Mouse (Mus musculus) Patski (cell line): ENCODE measurements around the gene Vamp5. TPM values are rescaled to one million over a fixed set of nuclear protein-coding genes. Genes with fewer than 3 reads are reported as not detected.

Experiments used
- ATAC-seq: fragments of 100-300 bp; one replicate; pipeline ENCODE4 v1.8.0; 2021
- CTCF ChIA-PET: fragments of 350-600 bp; sonication (Branson Sonifier 250); formaldehyde crosslinking; loops from one replicate; lab custom pipeline; 2022; ENCODE audit warnings: inconsistent platforms; lab: Charles Lee
- POLR2A ChIA-PET: fragments of 350-600 bp; sonication (Branson Sonifier 250); formaldehyde crosslinking; loops from one replicate; lab custom pipeline; 2022; ENCODE audit warnings: antibody characterized with exemption, inconsistent platforms; lab: Charles Lee
- DNase-seq: peaks from one replicate; pipeline ENCODE4 v3.0.0-alpha.2; 2011; ENCODE audit warnings: low read depth, low spot score
- H3K27me3 ChIP-seq: fragments of 371-371 bp; one replicate; pipeline ENCODE4 v1.5.1; 2021
- CTCF ChIP-seq: fragments of 100-300 bp; IDR thresholded peaks from one replicate; pipeline ENCODE4 v1.5.1; 2021
- in situ Hi-C: fragments of 300-500 bp; cut with MboI; formaldehyde crosslinking; loops from 3 replicates; pipeline ENCODE4 v1.11.1; 2018; ENCODE audit warnings: low pct_unique_long_range_greater_than_20kb, mixed read lengths
- polyA plus RNA-seq: library from polyadenylated mRNA; unstranded; gene quantifications from one replicate; pipeline ENCODE4 v1.2.3, GENCODE M21; 2021

Vamp5 gene
- polyA plus RNA-seq, 1 experiment from 2014 or later, result 33.2 TPM

- CTCF ChIA-PET, result interaction anchor here (1.0 to 2.8 kb wide), 4 partner anchors 11 to 98 kb away, joined by 3 to 10 read pairs (median 4); partner anchors contain the start of gene Vamp5
- POLR2A ChIA-PET, result interaction anchor here (0.8 kb wide), 1 partner anchor 19 kb away, joined by 4 read pairs; no protein-coding TSS in a partner anchor
- TF ChIP-seq CTCF, result no peak
- ATAC-seq (peak; percentile 85), DNase-seq (peak; percentile 50)
- in situ Hi-C loops, result no loop called here
- no peaks in the 10 kb centered on the region for H3K27me3 ChIP-seq
Measured at GRCm38 (mm10) chr6:72414076-72414756, 33.9 kb upstream of the Vamp5 start, which contains the start of gene Ggcx. Ggcx (plus strand) TSS chr6:72414308.

- ChIA-PET CTCF (interaction anchor here (0.9 to 1.3 kb wide), 3 partner anchors 21 to 130 kb away, joined by 3 to 4 read pairs (median 4); no protein-coding TSS in a partner anchor), POLR2A (no interaction called here)
- TF ChIP-seq CTCF, result no peak
- H3K27me3 ChIP-seq, result no peaks in the 10 kb centered on the region
- ATAC-seq (no peak), DNase-seq (no peak)
- in situ Hi-C loops, result no loop called here
Measured at GRCm38 (mm10) chr6:72410518-72410917, 30.2 kb upstream of the Vamp5 start.

- CTCF ChIA-PET, result interaction anchor here (0.9 to 1.8 kb wide), 4 partner anchors 13 to 130 kb away, joined by 3 to 4 read pairs (median 4); no protein-coding TSS in a partner anchor
- POLR2A ChIA-PET, result no interaction called here
- in situ Hi-C loops, result no loop called here
Measured at GRCm38 (mm10) chr6:72410003-72410402, 29.7 kb upstream of the Vamp5 start.

GRCm38 (mm10) chr6:72409567-72409966, 29.3 kb upstream of the Vamp5 start:
- TF ChIP-seq CTCF, result peak; percentile 68
- CTCF ChIA-PET, result interaction anchor here (0.9 to 1.8 kb wide), 4 partner anchors 9 to 130 kb away, joined by 3 to 7 read pairs (median 4); no protein-coding TSS in a partner anchor
- no peaks in the 10 kb centered on the region for H3K27me3 ChIP-seq
- ATAC-seq, result no peak
- in situ Hi-C loops, result loop anchor here (5.0 kb wide), 1 partner anchor 127 kb away; no protein-coding TSS in a partner anchor
- no peak for DNase-seq
- POLR2A ChIA-PET, result no interaction called here

More at GRCm38 (mm10) chr6:72410003-72410402, 29.7 kb upstream of the Vamp5 start:
- DNase-seq, result no peak
- no peaks in the 10 kb centered on the region for H3K27me3 ChIP-seq
- peak; percentile 9 for TF ChIP-seq CTCF
- no peak for ATAC-seq

GRCm38 (mm10) chr6:72407119-72407518, 26.9 kb upstream of the Vamp5 start:
- ATAC-seq (peak; percentile 91), DNase-seq (no peak)
- CTCF ChIA-PET, result interaction anchor here (0.6 to 1.3 kb wide), 14 partner anchors 9 to 834 kb away, joined by 3 to 5 read pairs (median 3); no protein-coding TSS in a partner anchor
- in situ Hi-C loops, result loop anchor here (5.0 kb wide), 1 partner anchor 125 kb away; no protein-coding TSS in a partner anchor
- peak; percentile 97 for TF ChIP-seq CTCF
- POLR2A ChIA-PET, result no interaction called here
- no peaks in the 10 kb centered on the region for H3K27me3 ChIP-seq

- no peak for TF ChIP-seq CTCF
- in situ Hi-C loops, result loop anchor here (5.0 kb wide), 1 partner anchor 123 kb away; no protein-coding TSS in a partner anchor
- no peak for ATAC-seq
- POLR2A ChIA-PET, result no interaction called here
- DNase-seq, result no peak
- no peaks in the 10 kb centered on the region for H3K27me3 ChIP-seq
- CTCF ChIA-PET, result no interaction called here
Measured at GRCm38 (mm10) chr6:72405356-72405755, 25.1 kb upstream of the Vamp5 start.

- no peak for ATAC-seq
- peak; percentile 94 for TF ChIP-seq CTCF
- no peak for DNase-seq
- in situ Hi-C loops, result no loop called here
- CTCF ChIA-PET, result interaction anchor here (0.7 to 1.9 kb wide), 5 partner anchors 9 to 81 kb away, joined by 3 to 11 read pairs (median 4); partner anchors contain the start of gene Vamp8
- POLR2A ChIA-PET, result no interaction called here
- H3K27me3 ChIP-seq, result no peaks in the 10 kb centered on the region
Measured at GRCm38 (mm10) chr6:72401875-72402274, 21.6 kb upstream of the Vamp5 start.

- ChIA-PET POLR2A (no interaction called here), CTCF (interaction anchor here (1.0 to 1.9 kb wide), 3 partner anchors 9 to 35 kb away, joined by 5 to 7 read pairs (median 5); partner anchors contain the start of gene Vamp8)
- ATAC-seq, result no peak
- TF ChIP-seq CTCF, result no peak
- no peaks in the 10 kb centered on the region for H3K27me3 ChIP-seq
- no peak for DNase-seq
- in situ Hi-C loops, result no loop called here
Measured at GRCm38 (mm10) chr6:72399967-72400366, 19.7 kb upstream of the Vamp5 start.

- ChIA-PET POLR2A (no interaction called here), CTCF (interaction anchor here (0.9 to 1.1 kb wide), 3 partner anchors 11 to 16 kb away, joined by 3 read pairs; no protein-coding TSS in a partner anchor)
- no peak for DNase-seq
- no peaks in the 10 kb centered on the region for H3K27me3 ChIP-seq
- in situ Hi-C loops, result no loop called here
- ATAC-seq, result no peak
- TF ChIP-seq CTCF, result no peak
Measured at GRCm38 (mm10) chr6:72396837-72397251, 16.6 kb upstream of the Vamp5 start.

GRCm38 (mm10) chr6:72392341-72392740, 12.1 kb upstream of the Vamp5 start:
- ChIA-PET CTCF (interaction anchor here (1.3 kb wide), 1 partner anchor 10 kb away, joined by 4 read pairs; no protein-coding TSS in a partner anchor), POLR2A (no interaction called here)
- no peaks in the 10 kb centered on the region for H3K27me3 ChIP-seq
- DNase-seq, result no peak
- no peak for TF ChIP-seq CTCF
- in situ Hi-C loops, result no loop called here
- no peak for ATAC-seq
